Mouse (Mus musculus) embryo, embryonic 11 days (tissue): ENCODE data around the gene Hes2.

Experiments
- DNase-seq: peaks from one replicate; pipeline ENCODE4 v3.0.0-alpha.2; 2015

Hes2 gene

DNA sequence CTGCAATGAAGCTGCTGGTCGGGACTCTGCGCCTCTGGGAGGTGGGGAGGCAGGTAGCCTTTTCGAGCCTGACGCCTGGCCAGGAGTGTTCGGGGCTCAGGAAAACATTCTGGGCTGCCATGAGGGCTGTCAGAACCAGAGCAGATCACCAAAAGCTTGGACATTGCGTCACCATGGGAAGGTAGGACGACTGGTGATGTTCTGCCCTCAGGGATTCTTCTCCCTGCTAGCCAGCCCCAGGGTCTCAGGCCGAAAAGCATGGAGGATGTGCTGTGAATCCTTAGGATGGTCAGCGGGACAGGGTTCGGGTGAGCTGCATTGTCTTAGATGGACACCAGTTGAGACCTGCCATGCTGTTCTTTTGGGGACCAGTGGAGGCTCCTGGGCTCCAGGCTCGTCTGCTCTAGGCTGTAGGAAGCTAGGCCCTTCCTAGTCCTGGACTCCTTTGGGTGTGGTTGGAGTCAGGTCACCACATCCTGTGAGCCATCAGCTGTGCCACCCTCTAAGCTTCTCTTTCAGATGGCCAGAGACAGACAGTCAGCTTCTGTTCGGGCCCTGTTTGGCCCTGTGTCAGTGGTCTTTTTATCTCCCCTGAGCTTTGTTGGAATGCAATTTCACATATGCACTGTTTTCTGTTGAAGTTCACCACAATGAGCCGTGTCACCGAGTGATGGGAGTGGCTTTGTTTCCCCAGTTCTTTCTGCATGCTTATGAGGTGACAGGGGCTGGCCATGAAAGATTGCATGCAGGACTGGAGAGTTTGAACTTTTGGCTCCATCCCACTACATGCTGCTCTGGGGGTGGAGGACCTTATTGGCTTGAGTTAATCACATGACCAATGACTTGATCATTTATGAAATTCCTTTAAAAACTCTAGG, 27.8 kb downstream of the Hes2 start:
- peak; percentile 36 for DNase-seq

DNA sequence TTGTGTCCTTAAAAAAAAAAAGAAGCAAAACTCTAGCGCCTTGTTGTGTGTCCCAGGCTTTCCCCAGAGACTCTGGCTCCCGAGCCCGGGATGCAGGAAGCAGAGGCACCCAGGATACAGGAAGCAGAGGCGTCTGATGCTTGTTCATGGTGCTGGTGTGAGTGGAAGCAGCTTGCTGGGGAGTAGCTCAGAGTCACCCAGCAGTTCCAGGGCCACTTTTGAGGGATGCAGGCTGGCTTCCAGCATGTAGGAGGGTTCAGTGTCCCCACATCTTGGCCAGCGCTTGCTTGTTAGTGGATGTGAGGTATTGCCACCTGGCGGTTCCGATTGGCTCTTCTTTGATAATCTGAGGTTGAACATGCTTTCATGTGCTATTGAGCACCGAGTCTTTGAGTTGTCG, 28.5 kb downstream of the Hes2 start:
- no peak for DNase-seq

DNA sequence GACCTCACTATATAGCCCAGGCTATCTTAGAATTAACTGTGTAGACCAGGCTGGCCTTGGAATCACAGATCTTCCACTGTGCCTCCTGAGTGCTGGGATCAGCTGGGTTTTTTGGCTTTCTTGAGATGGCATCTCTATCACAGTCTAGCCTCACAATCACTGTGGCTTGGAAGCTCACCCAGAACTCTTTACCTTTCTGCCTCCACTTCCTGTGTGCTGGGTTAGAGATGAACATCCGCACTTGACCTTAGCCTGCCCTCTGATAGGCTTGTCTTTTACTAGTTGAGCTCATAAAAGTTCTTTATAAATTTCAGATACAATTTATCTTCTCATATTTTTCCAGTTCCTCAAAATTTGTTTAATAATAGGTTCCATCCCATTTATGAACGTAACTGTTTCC, 30.0 kb downstream of the Hes2 start:
- DNase-seq = no peak

DNA sequence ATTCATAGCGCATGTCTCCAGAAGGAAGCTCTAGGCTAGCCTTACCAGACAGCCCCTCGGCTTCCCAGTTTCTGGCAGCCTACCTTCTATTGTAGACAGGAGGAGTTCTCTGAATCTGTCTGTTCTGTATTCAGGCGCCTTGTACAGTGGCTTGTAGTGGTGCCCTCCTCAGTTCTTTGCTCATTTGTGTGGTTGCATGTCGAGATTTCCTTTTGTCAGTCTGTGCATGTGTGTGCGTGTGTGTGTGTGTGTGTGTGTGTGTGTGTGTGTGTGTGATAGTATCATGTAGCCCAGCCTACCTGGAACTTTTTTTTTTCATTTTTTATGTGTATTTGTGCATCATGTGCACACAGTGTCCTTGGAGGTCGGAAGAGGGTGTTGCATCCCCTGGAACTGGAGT, 30.4 kb downstream of the Hes2 start:
- no peak for DNase-seq

DNA sequence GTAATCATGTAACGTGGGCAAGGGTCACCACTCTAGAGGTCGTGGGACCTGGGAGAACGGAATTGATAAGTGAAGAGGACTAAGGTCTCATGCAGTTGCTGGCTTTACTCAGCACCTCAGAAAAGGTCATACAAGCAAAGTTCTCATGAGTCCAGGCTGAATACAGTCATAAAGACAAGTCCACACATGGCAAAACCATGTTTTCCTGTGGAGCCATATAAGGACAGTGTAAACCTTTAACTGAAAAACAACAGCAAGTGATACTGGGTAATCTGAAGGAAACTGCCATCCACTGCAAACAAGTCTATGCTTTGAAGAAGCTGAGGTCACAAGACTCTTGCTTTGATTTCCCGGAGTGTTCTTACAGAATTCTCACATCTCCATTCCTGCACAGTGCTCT, 31.0 kb downstream of the Hes2 start:
- DNase-seq = no peak

DNA sequence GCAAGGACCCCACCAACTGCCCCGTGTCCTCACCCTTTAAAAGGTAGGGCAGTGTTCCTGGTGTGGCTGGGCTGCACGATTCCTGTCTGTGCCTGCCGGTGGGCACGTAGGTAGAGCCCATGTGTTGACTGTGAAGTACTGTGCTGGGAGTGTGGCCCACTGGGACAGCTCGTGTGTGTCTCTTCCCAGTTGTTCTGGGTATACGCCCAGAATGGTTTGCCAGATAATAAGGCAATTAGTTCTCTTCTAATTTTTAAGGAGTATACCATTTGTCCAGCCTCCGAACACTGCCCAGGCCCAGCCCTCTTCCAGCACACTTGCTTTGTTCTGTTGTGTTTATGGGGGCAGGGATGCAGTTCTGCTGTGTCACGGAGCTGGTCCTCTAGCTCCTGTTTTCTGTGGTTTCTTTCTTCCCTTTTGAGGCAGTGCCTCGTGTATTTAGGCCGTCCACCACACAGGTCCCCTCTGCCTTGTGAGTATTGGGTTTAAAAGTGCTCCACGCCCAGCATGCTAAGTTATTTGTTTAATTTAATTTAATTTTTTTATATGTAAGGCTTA, 31.5 kb downstream of the Hes2 start:
- no peak for DNase-seq

DNA sequence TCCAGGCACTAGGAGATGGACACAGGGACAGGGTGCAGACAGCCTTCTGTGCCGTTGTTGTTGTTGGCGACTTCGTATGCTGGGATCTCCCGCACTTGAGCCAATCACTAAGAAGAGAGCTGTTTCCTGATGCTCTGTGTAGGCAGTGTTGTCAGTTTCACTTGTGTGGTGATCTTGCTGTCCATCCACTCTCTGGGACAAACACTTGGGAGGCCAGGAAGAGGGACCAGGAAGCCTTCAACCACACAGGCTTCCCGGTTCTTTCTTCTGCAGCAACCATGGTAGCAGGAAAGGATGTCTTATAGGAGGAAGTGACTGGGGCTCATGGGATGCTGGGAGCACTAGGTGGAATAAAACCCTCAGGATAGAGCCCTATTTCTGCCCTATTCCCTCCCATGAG, 32.0 kb downstream of the Hes2 start:
- DNase-seq = no peak

DNA sequence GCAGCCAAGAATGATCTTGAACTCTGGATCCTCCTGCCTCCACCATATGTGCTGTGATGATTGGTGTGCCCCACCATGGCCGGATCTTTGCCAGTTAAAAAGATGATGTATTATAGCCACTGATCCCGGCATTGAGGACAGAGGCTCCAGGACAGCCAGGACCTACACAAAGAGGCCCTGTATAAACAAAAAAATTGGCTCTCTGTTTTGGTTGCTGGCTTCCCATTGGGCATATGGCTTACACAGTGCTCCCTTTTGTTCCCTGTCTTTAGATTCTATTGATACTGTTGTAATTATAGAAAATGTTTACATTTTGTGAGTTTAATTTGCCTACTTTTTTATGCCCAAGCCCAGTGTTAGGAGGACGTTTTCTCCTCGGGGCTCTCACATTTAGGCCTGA, 33.9 kb downstream of the Hes2 start:
- DNase-seq = no peak

DNA sequence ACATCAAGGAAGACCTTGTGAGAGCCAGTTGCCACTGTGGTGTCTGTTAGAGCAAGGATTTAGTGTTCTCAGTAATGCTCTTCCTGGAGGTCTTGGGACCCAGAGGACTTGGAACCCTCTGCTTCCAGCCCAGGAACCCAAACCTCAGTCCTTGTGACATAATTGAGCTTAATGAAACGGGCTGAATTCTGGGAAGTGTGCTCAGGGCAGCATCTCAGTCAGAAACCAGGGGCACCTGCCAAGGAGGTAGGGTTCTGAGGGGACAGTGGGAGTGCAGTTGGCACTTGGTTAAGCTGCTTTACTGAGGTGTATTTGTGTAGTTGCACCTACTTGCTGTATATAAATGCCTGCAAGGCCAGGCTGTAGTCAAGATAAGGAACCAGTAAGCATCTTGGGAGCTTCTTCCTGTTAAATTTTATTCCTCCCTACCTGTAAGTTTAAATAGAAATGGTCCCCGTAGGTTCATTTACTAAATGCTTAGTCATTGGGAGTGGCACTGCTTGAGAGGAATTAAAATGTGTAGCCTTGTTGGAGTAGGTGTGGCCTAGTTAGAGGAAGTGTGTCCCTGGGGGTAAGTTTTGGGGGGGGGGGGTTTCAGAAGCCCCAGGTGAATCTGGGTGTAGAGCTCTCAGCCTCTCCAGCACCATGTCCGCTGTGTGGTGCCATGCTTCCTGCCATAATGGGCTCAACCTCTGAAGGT, 36.0 kb downstream of the Hes2 start:
- DNase-seq = no peak

DNA sequence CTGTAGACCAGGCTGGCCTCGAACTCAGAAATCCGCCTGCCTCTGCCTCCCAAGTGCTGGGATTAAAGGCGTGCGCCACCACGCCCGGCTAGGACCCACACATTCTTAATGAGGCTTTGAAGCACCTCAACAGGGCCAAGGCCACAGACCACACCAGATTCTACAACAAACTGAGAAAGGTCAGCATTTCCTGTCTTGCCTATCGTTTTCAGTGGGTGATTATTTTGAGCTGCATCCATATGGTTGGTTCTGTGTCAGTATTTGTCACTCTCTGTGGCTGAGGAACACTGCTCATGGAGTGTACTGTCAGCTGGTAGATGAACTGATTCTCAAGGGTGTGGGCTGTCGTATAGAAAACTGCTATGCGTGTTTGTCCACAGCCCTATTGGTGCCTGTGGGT, 37.6 kb downstream of the Hes2 start:
- DNase-seq = no peak

DNA sequence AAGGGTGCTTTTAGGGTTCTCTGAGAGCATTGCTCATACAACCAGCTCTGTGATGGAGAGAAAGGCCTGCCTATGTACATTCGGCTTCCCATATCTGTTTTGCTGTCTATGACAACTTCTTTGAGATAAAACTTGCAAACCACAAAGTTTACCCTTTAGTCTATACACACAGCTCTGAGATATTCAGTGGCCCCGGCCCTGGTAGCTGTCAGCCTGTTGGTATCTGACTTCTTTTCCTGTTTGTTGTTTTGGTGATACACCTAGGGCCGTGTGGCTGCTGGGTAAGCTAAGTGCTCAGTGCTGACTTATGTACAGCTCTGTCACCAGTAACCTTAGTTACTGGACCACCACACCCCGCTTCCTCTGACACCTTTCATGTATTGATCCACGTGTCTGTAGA, 38.9 kb downstream of the Hes2 start:
- DNase-seq = no peak

DNA sequence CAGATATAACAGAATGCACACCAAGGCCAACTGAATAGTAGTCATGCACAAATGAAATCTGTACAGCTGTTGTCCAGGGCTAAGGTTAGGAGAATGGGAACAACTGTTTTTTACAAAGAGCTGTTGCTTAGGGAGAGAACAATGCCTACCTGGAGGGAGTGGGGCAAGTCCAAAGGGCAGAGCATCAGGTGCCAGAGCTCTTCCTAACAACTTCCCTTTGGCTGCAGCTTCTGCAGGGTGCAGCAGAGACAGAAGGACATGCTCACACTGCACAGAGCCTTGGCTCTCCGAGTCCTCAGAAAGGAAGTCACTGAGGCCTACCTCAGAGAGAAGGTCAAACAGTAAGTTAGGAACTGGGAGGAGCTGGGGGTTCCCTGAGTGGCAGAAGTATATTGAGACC, 41.0 kb downstream of the Hes2 start:
- no peak for DNase-seq

DNA sequence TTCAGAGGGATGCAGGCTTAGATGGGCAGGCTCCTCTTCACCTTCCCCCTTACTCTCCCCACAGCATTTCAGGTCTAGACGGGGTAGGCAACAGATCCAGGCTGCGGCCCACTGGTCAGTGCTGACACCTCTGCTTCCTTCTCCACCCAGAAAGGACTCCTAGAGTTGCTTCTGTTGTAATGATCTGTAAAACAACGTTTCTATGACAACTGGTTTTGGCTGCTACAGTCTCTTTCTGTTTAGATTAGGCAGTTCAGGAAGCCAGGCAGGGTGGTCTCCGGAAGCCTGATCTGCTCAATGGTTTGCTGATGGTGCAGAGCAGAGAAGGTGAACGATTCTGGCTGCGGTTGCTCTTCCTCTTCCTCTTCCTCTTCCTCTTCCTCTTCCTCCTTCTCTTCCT, 42.8 kb downstream of the Hes2 start:
- DNase-seq = no peak

DNA sequence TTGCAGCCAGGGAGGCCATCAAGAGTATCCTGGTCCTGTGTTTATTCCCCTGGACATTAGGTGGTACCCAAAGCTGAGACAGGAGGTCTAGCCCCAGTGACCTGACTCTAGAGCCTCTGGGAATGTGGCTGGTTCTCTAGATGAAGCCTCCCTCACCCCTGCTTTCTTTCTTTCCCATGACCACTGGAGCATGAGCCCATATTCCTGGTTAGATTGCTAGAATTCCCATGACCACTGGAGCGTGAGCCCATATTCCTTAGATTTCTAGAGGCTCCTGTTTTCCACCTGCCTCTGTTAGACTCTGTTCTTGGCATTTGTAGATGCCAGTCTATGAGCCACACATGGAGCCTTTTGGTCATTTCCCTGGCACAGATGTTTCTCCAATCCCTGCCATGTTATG, 43.8 kb downstream of the Hes2 start:
- no peak for DNase-seq

DNA sequence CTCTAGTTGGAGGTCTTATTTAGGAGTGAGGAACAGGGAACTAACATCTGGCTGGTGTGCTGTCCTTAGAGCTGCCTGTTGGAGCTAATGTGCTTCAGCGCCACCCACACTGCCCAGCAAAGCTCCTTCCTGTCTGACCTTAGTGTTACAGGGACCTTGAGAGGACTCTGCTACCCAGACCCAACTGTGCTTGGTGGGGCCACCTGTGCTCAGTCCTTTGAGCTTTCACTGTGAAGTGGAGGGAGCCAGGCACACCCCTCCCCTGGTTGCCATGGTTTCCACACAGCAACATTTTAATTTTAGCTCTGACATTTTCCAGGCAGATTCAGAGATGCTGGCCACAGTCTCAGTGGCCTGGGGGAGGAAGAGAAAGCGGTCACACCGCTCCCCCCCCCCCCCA, 44.2 kb downstream of the Hes2 start:
- no peak for DNase-seq

DNA sequence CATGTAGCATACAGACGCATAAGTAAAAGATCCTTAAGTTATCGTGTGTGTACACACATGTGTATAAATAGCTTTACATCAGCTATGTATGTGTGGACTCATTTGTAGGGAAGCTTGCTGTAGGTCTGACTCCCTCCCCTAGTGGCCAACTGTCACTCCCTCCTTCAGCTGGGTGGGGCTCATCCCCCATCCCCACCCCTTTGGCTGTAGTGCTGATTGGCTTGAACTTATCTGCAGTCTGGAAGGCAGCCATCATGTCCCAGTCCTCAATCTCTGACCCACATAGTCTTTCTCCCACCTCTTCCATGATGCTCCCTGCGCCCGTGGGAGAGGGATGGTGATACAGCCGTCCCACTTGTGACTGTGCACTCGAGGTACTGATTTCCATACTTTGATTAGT, 46.0 kb downstream of the Hes2 start:
- DNase-seq = no peak

DNA sequence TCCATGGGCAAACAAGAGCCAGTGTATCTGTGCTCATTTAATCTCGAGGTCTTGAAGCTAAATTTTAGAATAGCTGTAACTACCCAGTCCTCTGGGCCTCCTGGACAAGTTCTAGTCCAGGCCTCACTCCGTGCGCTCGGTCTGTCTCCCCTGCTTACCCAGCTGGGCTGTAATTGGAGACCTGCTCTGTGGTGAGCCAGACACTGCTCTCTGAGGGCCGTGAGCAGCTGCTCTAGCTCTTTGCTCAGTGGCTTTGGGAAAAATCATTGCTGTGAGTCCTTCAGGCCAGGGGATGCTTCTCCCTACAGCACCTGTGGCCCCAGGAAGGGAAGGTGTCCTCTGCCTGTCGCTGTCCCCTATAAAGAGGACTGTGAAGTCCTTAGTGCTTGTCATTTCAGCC, 47.5 kb downstream of the Hes2 start:
- no peak for DNase-seq

DNA sequence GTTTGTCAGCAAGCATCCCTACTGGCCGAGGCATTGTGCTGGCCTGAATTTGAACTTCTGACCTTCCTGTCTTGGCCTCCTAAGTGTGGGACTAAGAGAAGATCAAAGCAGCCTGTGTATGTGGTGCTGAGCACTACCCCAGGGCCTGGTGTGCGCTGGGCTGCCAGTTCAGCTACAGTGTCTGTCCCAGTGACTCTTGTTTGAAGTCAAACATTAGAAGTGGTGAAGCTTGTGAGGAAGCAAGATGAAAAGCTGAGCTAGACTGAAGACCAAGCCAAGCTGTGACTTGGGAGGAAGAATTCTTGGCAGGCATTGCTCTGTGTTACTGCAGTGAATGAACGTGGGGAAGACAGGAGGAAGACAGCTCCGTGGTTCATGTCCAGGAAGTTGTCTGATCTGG, 51.0 kb downstream of the Hes2 start:
- no peak for DNase-seq
